Mouse (Mus musculus) adrenal gland, postnatal 25 days (tissue): Measurements from ENCODE around the gene Mb21d2. TPM values are rescaled to one million over a fixed set of nuclear protein-coding genes. Genes with fewer than 3 reads are reported as not detected.

ENCODE experiments used
- DNase-seq: peaks from one replicate; pipeline ENCODE4 v3.0.0; 2021; ENCODE audit warnings: mixed read lengths
- long read RNA-seq: library from polyadenylated mRNA; stranded (forward); transcript quantifications from one replicate; pipeline ENCODE4 v2.0.0, GENCODE M21; 2021
- total RNA-seq: library from RNA; stranded (reverse); gene quantifications from 2 replicates; pipeline ENCODE4 v1.2.3, GENCODE M21; 2021

Gene Mb21d2
- total RNA-seq = 12.7 and 15.1 TPM in 2 replicates
- long read RNA-seq, transcript Mb21d2-201 (2 exons, 3,055 nt) = major isoform, 11 of 12 reads
- long read RNA-seq, partial matches to known transcripts = 0 of 12 reads
- long read RNA-seq, other reads (novel, unspliced or antisense) = 1 of 12 reads

GRCm38 (mm10) chr16:28928815-28929685 lies at the start of gene Mb21d2:
TSS of gene Mb21d2 (minus strand) at chr16:28929673.
- peak; percentile 58 for DNase-seq

GRCm38 (mm10) chr16:28966236-28966635 lies 36.8 kb upstream of the Mb21d2 start:
- no peak for DNase-seq

- no peak for DNase-seq
These were observed 34.6 kb upstream of the Mb21d2 start for GRCm38 (mm10) chr16:28964048-28964447.

- no peak for DNase-seq
These were observed 33.5 kb upstream of the Mb21d2 start for GRCm38 (mm10) chr16:28962987-28963386.

- no peak for DNase-seq
These were observed 20.3 kb upstream of the Mb21d2 start for GRCm38 (mm10) chr16:28949810-28950209.

- no peak for DNase-seq
These were observed 13.8 kb upstream of the Mb21d2 start for GRCm38 (mm10) chr16:28943254-28943653.

- DNase-seq = no peak
These were observed 6.8 kb upstream of the Mb21d2 start for GRCm38 (mm10) chr16:28936181-28936792.

- DNase-seq = no peak
These were observed 6.2 kb upstream of the Mb21d2 start for GRCm38 (mm10) chr16:28935701-28936100.

GRCm38 (mm10) chr16:28931213-28931612 lies 1.7 kb upstream of the Mb21d2 start:
- no peak for DNase-seq

GRCm38 (mm10) chr16:28930426-28930825 lies 953 bp upstream of the Mb21d2 start:
- DNase-seq = no peak

GRCm38 (mm10) chr16:28929686-28930291 lies 316 bp upstream of the Mb21d2 start:
- peak; percentile 63 for DNase-seq

GRCm38 (mm10) chr16:28928466-28928814 lies 1.0 kb downstream of the Mb21d2 start:
- peak; percentile 26 for DNase-seq

GRCm38 (mm10) chr16:28927381-28927780 lies 2.1 kb downstream of the Mb21d2 start:
- no peak for DNase-seq

GRCm38 (mm10) chr16:28919320-28919885 lies 10.1 kb downstream of the Mb21d2 start:
- DNase-seq = no peak

GRCm38 (mm10) chr16:28915362-28915761 lies 14.1 kb downstream of the Mb21d2 start:
- no peak for DNase-seq

- DNase-seq = no peak
These were observed 14.8 kb downstream of the Mb21d2 start for GRCm38 (mm10) chr16:28914709-28915108.

- no peak for DNase-seq
These were observed 17.9 kb downstream of the Mb21d2 start for GRCm38 (mm10) chr16:28911414-28912050.

GRCm38 (mm10) chr16:28906370-28907275 lies 22.9 kb downstream of the Mb21d2 start:
- DNase-seq = no peak

GRCm38 (mm10) chr16:28905567-28906289 lies 23.7 kb downstream of the Mb21d2 start:
- DNase-seq = no peak
